Mouse (Mus musculus) midbrain, embryonic 13.5 days (tissue): ENCODE measurements around the gene Ajm1. TPM values are rescaled to one million over a fixed set of nuclear protein-coding genes. Genes with fewer than 3 reads are reported as not detected.

Experiments
- ATAC-seq: fragments of 200-750 bp; cut with Nextera tagmentation; 2 replicates; pipeline ENCODE4 v1.8.0; 2017; ENCODE audit warnings: mild to moderate bottlenecking, moderate TSS enrichment, moderate library complexity
- H3K27ac ChIP-seq: fragments of 300-500 bp; sonication (generic); 2 replicates; pipeline ENCODE4 v1.5.1; 2015; ENCODE audit warnings: inconsistent platforms, mild to moderate bottlenecking, moderate library complexity
- H3K27me3 ChIP-seq: fragments of 300-500 bp; sonication (generic); 2 replicates; pipeline ENCODE4 v1.6.1; 2015; ENCODE audit warnings: mild to moderate bottlenecking, inconsistent platforms
- H3K36me3 ChIP-seq: fragments of 300-500 bp; sonication (generic); 2 replicates; pipeline ENCODE4 v1.6.1; 2015; ENCODE audit warnings: mild to moderate bottlenecking, inconsistent platforms
- H3K4me1 ChIP-seq: fragments of 300-500 bp; sonication (generic); replicated peaks from 2 replicates; pipeline ENCODE4 v1.6.1; 2015; ENCODE audit warnings: inconsistent platforms
- H3K4me2 ChIP-seq: fragments of 300-500 bp; sonication (generic); replicated peaks from 2 replicates; pipeline ENCODE4 v1.6.1; 2015; ENCODE audit warnings: moderate library complexity, mild to moderate bottlenecking, inconsistent platforms
- H3K4me3 ChIP-seq: fragments of 300-500 bp; sonication (generic); replicated peaks from 2 replicates; pipeline ENCODE4 v1.5.1; 2015; ENCODE audit warnings: mild to moderate bottlenecking, inconsistent platforms
- H3K9ac ChIP-seq: fragments of 300-500 bp; sonication (generic); replicated peaks from 2 replicates; pipeline ENCODE4 v1.6.1; 2015; ENCODE audit warnings: mild to moderate bottlenecking, inconsistent platforms
- H3K9me3 ChIP-seq: fragments of 300-500 bp; sonication (generic); 2 replicates; pipeline ENCODE4 v1.6.1; 2016; ENCODE audit warnings: mild to moderate bottlenecking, inconsistent platforms
- WGBS: fragments of 180-500 bp; shearing (Covaris S2); methylation state at CpG from one replicate; pipeline ENCODE4 v1.1.7; 2015; 5-methylcytosine and 5-hydroxymethylcytosine counted together
- polyA plus RNA-seq: library from polyadenylated mRNA; unstranded; fragments of >200 nt; fragmentation: Nextera tagmentation; extraction: Ambion mirVana; gene quantifications from 2 replicates; pipeline ENCODE4 v1.2.1, GENCODE M21; 2015

Gene Ajm1
- polyA plus RNA-seq, 1 experiment from 2014 or later, result 5.7 TPM

- Histone ChIP-seq H3K27me3 (no peaks in the 10 kb centered on the region), H3K36me3 (peaks cover 59% of the 10 kb centered on the region), H3K4me1 (peaks cover 16% of the 10 kb centered on the region), H3K9me3 (no peaks in the 10 kb centered on the region), H3K4me2 (no peak overlapping the region), H3K9ac (no peak overlapping the region), H3K27ac (no peak overlapping the region), H3K4me3 (no peak overlapping the region)
- no peak for ATAC-seq
- 97% methylated on average over 5 of the region's 5 CpGs for WGBS
These were observed 21.0 kb upstream of the Ajm1 start for GRCm38 (mm10) chr2:25602526-25602925.

DNA sequence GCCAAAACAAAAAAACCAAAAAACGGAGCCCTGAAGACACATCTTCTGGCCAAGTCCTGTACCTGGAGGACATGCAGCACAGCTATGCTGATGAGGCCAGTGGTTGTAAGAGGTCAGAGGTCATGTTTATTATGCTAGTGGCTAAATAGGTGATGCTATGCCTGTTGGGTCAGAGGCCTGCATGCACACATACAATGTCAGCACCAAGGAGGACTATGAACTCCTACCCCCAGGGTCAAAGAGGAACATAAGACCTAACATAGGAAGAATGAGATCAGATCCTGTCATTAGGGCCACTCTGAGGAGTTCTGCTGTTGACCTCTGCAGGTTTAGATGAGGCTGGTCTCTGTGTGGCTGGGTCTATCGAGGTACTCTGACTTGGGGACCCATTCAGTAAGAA, 18.5 kb upstream of the Ajm1 start:
- no peak for ATAC-seq
- Histone ChIP-seq H3K9me3 (no peaks in the 10 kb centered on the region), H3K4me3 (no peak overlapping the region), H3K4me1 (no peaks in the 10 kb centered on the region), H3K9ac (no peak overlapping the region), H3K4me2 (no peak overlapping the region), H3K27ac (no peak overlapping the region), H3K27me3 (no peaks in the 10 kb centered on the region), H3K36me3 (peaks cover 84% of the 10 kb centered on the region)
- 97% methylated on average over 2 of the region's 2 CpGs for WGBS

DNA sequence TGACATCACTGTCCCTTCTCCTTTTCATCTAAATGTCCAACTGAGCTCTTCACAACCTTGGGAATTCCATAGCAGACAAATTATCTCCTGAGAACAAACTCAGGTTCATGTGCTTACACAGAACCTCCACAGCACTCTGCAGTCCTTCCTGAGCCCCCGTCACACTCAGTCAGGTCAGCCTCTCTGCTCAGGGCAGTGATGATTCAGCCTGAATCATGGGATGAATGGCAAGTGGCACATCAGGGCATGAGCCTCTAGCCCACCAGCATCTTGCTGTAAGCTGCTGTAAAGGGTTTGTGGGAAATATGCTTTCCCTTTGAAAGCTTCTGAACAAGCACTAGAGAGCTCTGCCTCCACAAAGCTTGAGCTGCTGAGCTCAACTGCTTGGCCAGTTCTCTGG, 17.2 kb upstream of the Ajm1 start:
- Histone ChIP-seq H3K27ac (no peak overlapping the region), H3K9me3 (no peaks in the 10 kb centered on the region), H3K4me1 (no peaks in the 10 kb centered on the region), H3K4me3 (no peak overlapping the region), H3K9ac (no peak overlapping the region), H3K36me3 (peaks cover 91% of the 10 kb centered on the region), H3K27me3 (no peaks in the 10 kb centered on the region), H3K4me2 (no peak overlapping the region)
- 94% methylated on average over 1 of the region's 1 CpGs for WGBS
- no peak for ATAC-seq

GRCm38 (mm10) chr2:25596765-25597510, 15.4 kb upstream of the Ajm1 start:
- Histone ChIP-seq H3K4me1 (no peaks in the 10 kb centered on the region), H3K27me3 (no peaks in the 10 kb centered on the region), H3K4me2 (no peak overlapping the region), H3K9ac (no peak overlapping the region), H3K36me3 (peaks cover 95% of the 10 kb centered on the region), H3K4me3 (no peak overlapping the region), H3K27ac (no peak overlapping the region), H3K9me3 (no peaks in the 10 kb centered on the region)
- no peak for ATAC-seq
- 95% methylated on average over 5 of the region's 5 CpGs for WGBS

- WGBS, result 92% methylated on average over 2 of the region's 2 CpGs
- Histone ChIP-seq H3K27ac (no peak overlapping the region), H3K4me2 (no peak overlapping the region), H3K36me3 (peaks cover 93% of the 10 kb centered on the region), H3K9ac (no peak overlapping the region), H3K4me3 (no peak overlapping the region), H3K27me3 (no peaks in the 10 kb centered on the region), H3K9me3 (no peaks in the 10 kb centered on the region), H3K4me1 (no peaks in the 10 kb centered on the region)
- no peak for ATAC-seq
These were observed 10.3 kb upstream of the Ajm1 start for GRCm38 (mm10) chr2:25591863-25592262.

GRCm38 (mm10) chr2:25588227-25588907, 6.8 kb upstream of the Ajm1 start:
- 97% methylated on average over 8 of the region's 8 CpGs for WGBS
- no peaks in the 10 kb centered on the region for H3K27me3 ChIP-seq
- H3K27ac ChIP-seq, result no peak overlapping the region
- H3K4me1 ChIP-seq, result peaks cover 3% of the 10 kb centered on the region; the same call in 1 of the 2 replicates
- no peak overlapping the region for H3K4me2 ChIP-seq
- peaks cover 97% of the 10 kb centered on the region for H3K36me3 ChIP-seq
- H3K9ac ChIP-seq, result no peak overlapping the region
- H3K4me3 ChIP-seq, result no peak overlapping the region
- no peaks in the 10 kb centered on the region for H3K9me3 ChIP-seq
- ATAC-seq, result no peak

- peaks cover 92% of the 10 kb centered on the region for H3K36me3 ChIP-seq
- H3K4me2 ChIP-seq, result no peak overlapping the region
- H3K4me1 ChIP-seq, result peaks cover 14% of the 10 kb centered on the region
- no peak overlapping the region for H3K4me3 ChIP-seq
- H3K27ac ChIP-seq, result no peak overlapping the region
- WGBS, result 94% methylated on average over 8 of the region's 8 CpGs
- no peaks in the 10 kb centered on the region for H3K9me3 ChIP-seq
- no peak overlapping the region for H3K9ac ChIP-seq
- no peak for ATAC-seq
- H3K27me3 ChIP-seq, result no peaks in the 10 kb centered on the region
These were observed 5.7 kb upstream of the Ajm1 start for GRCm38 (mm10) chr2:25587290-25587689.

DNA sequence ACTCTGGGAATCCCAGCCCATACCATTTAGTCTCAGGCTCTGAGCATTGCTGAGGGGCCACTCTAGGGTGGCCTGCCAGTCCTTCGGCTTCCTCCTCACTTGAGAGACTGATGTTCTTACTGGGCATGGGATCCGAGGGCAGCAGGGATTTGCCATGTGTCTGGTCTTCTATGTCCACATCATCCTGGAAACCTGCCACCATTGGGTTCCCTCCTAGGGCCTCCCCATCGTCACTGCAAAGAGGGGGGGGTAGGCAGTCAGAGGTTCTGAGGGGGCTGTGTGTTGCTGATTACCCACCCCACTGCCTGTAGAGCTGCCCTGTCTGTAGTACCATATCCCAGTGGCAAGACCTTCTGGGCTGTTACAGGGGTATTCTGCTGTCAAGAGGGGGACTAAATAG, 4.0 kb upstream of the Ajm1 start:
- H3K27me3 ChIP-seq, result peaks cover 6% of the 10 kb centered on the region
- H3K4me1 ChIP-seq, result peaks cover 29% of the 10 kb centered on the region
- 94% methylated on average over 3 of the region's 3 CpGs for WGBS
- H3K4me2 ChIP-seq, result no peak overlapping the region
- H3K9me3 ChIP-seq, result no peaks in the 10 kb centered on the region
- no peak overlapping the region for H3K4me3 ChIP-seq
- H3K9ac ChIP-seq, result no peak overlapping the region
- no peak for ATAC-seq
- no peak overlapping the region for H3K27ac ChIP-seq
- peaks cover 75% of the 10 kb centered on the region for H3K36me3 ChIP-seq

DNA sequence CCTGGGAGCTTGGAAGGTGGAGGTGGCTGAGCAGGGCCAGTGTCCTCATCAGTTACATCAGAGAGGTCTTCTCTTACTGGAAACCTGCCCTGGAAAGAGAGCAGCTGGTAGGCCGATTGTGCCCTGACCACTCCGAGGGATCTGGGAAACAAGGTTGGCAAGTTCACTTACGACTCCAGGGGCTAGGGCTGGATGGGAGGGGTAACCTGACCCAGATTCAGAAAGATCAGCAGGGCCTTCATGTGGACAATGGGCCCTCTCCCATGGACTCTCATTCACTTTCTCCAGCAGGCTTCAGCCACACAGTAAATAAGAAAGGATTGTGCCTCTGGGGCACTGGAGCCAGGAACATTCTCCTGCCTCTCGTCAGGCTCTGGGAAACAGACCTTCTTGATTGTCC, 3.3 kb upstream of the Ajm1 start:
- Histone ChIP-seq H3K27me3 (peaks cover 14% of the 10 kb centered on the region), H3K4me2 (no peak overlapping the region), H3K36me3 (peaks cover 68% of the 10 kb centered on the region), H3K4me1 (peaks cover 36% of the 10 kb centered on the region), H3K27ac (no peak overlapping the region), H3K9ac (no peak overlapping the region), H3K4me3 (no peak overlapping the region), H3K9me3 (no peaks in the 10 kb centered on the region)
- ATAC-seq, result no peak
- 89% methylated on average over 4 of the region's 4 CpGs for WGBS

- no peak for ATAC-seq
- H3K9me3 ChIP-seq, result no peaks in the 10 kb centered on the region
- peaks cover 21% of the 10 kb centered on the region for H3K27me3 ChIP-seq
- H3K4me2 ChIP-seq, result no peak overlapping the region
- peaks cover 43% of the 10 kb centered on the region for H3K4me1 ChIP-seq
- H3K9ac ChIP-seq, result no peak overlapping the region
- H3K36me3 ChIP-seq, result peaks cover 61% of the 10 kb centered on the region
- H3K27ac ChIP-seq, result no peak overlapping the region
- WGBS, result 95% methylated on average over 3 of the region's 3 CpGs
- no peak overlapping the region for H3K4me3 ChIP-seq
These were observed 2.6 kb upstream of the Ajm1 start for GRCm38 (mm10) chr2:25584152-25584551.

DNA sequence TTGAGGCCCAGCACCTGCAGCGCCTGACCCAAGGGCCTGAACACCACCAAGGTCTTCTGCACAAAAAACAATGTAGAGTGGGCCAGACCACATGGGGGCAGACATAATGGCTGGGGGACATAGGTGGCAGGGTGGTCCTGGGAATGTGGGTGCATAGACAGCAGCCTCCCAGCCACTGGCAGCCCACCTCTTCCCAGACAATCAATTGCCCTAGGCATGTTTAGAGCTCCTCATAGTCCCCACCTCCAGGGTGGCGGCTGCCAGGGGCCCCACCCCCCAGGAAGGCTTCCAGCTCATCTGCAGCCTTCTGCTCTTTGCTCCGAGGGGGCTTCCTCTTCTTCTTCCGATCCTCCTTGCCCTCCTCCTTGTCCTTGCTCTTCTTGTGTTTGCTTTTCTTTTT, 2.0 kb upstream of the Ajm1 start:
- H3K27me3 ChIP-seq, result peaks cover 26% of the 10 kb centered on the region
- peaks cover 46% of the 10 kb centered on the region for H3K4me1 ChIP-seq
- H3K9me3 ChIP-seq, result no peaks in the 10 kb centered on the region
- no peak for ATAC-seq
- no peak overlapping the region for H3K27ac ChIP-seq
- no peak overlapping the region for H3K9ac ChIP-seq
- WGBS, result 74% methylated on average over 4 of the region's 4 CpGs
- H3K4me3 ChIP-seq, result no peak overlapping the region
- H3K4me2 ChIP-seq, result no peak overlapping the region
- peaks cover 56% of the 10 kb centered on the region for H3K36me3 ChIP-seq

DNA sequence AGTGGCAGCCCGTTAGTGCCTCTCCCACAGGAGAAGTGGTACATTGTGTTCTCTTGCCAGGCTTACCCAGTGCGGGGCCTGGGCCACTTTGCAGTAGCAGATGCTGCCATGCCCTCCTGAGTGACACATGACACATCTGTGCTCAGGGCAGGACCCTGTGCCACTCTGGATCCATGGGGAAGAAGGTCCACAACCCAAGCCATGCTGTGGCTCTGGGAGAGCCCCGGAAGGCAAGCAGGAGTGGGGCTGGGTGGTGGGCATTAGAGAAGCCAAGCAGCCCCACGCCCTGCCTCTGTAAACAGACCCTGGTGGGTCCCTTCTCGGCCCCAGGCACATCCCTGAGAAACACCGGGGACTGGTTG, 1.5 kb upstream of the Ajm1 start:
- Histone ChIP-seq H3K4me3 (no peak overlapping the region), H3K27ac (no peak overlapping the region), H3K4me2 (no peak overlapping the region), H3K9ac (0 out of 2 replicates have a peak overlapping the region, but pooled peaks have one; percentile 14), H3K36me3 (peaks cover 51% of the 10 kb centered on the region), H3K27me3 (peaks cover 31% of the 10 kb centered on the region), H3K9me3 (no peaks in the 10 kb centered on the region), H3K4me1 (peaks cover 50% of the 10 kb centered on the region)
- 82% methylated on average over 6 of the region's 6 CpGs for WGBS
- ATAC-seq, result no peak
